Mouse (Mus musculus) lung, postnatal 0 days (tissue): ENCODE data around the gene Aurkb. TPM values are rescaled to one million over a fixed set of nuclear protein-coding genes. Genes with fewer than 3 reads are reported as not detected.

ENCODE experiments used
- ATAC-seq: fragments of 200-750 bp; cut with Nextera tagmentation; 2 replicates; pipeline ENCODE4 v1.8.0; 2017; ENCODE audit warnings: moderate library complexity
- DNase-seq: peaks from one replicate; pipeline ENCODE4 v3.0.0-alpha.2; 2016; ENCODE audit warnings: low spot score
- H3K27ac ChIP-seq: fragments of 300-500 bp; sonication (generic); 2 replicates; pipeline ENCODE4 v1.5.1; 2014; ENCODE audit warnings: antibody characterized with exemption, mild to moderate bottlenecking, low read length, mixed read lengths
- H3K27me3 ChIP-seq: fragments of 300-500 bp; sonication (generic); replicated peaks from 2 replicates; pipeline ENCODE4 v1.6.1; 2014; ENCODE audit warnings: low read length, mixed read lengths; ENCODE audit not compliant: insufficient read depth
- H3K36me3 ChIP-seq: fragments of 300-500 bp; sonication (generic); 2 replicates; pipeline ENCODE4 v1.6.1; 2014; ENCODE audit warnings: low read length, mixed read lengths; ENCODE audit not compliant: insufficient read depth
- H3K4me1 ChIP-seq: fragments of 300-500 bp; sonication (generic); 2 replicates; pipeline ENCODE4 v1.6.1; 2014; ENCODE audit warnings: antibody characterized with exemption, low read depth, low read length, mixed read lengths; ENCODE audit not compliant: insufficient read depth
- H3K4me2 ChIP-seq: fragments of 300-500 bp; sonication (generic); replicated peaks from 2 replicates; pipeline ENCODE4 v1.6.1; 2014; ENCODE audit warnings: low read depth, mild to moderate bottlenecking, low read length, moderate library complexity, mixed read lengths
- H3K4me3 ChIP-seq: fragments of 300-500 bp; sonication (generic); 2 replicates; pipeline ENCODE4 v1.5.1; 2014; ENCODE audit warnings: low read depth, low read length
- H3K9ac ChIP-seq: fragments of 300-500 bp; sonication (generic); replicated peaks from 2 replicates; pipeline ENCODE4 v1.6.1; 2014; ENCODE audit warnings: low read depth, mild to moderate bottlenecking
- H3K9me3 ChIP-seq: fragments of 300-500 bp; sonication (generic); 2 replicates; pipeline ENCODE4 v1.6.1; 2016; ENCODE audit warnings: low read length, mixed read lengths
- CTCF ChIP-seq: IDR thresholded peaks from 2 replicates; pipeline ENCODE4 v1.5.1; 2016; ENCODE audit warnings: antibody characterized with exemption, mild to moderate bottlenecking
- EP300 ChIP-seq: IDR thresholded peaks from 2 replicates; pipeline ENCODE4 v1.6.1; 2016; ENCODE audit warnings: antibody characterized with exemption, mild to moderate bottlenecking, control low read depth
- WGBS: fragments of 180-500 bp; shearing (Covaris S2); extraction: QIAGEN DNeasy Blood & Tissue Kit; methylation state at CpG from one replicate; pipeline ENCODE4 v1.1.7; 2014; 5-methylcytosine and 5-hydroxymethylcytosine counted together
- polyA plus RNA-seq: library from polyadenylated mRNA; unstranded; fragments of >200 nt; fragmentation: Nextera tagmentation; extraction: Ambion mirVana; gene quantifications from 2 replicates; pipeline ENCODE4 v1.2.1, GENCODE M21; 2015

Gene Aurkb
- polyA plus RNA-seq, 1 experiment from 2014 or later, result 6.5 TPM

DNA sequence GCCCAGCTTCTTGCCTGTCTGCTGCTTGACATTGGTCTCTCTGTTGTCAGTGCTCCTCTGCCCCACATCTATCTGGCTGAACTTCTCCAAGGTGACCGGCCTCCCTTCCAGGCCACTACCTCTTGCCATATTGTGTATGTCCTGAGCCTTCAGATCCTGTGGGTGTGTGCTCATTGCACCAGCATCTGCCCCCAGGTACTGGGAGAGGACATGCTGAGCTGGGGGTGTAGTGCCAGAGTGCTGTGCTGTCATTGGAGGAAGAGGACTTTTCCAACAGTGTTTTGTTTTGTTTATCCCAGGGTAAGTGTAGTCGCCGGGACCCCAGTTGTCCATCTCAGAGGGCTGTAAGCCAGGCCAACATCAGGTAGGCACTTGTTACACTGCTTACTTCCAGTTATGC is 10.9 kb upstream of the Aurkb start:
- H3K9ac ChIP-seq, result no peak overlapping the region
- no peaks in the 10 kb centered on the region for H3K9me3 ChIP-seq
- WGBS, result 90% methylated on average over 3 of the region's 3 CpGs
- no peak overlapping the region for H3K4me2 ChIP-seq
- H3K4me3 ChIP-seq, result no peak overlapping the region
- no peak overlapping the region for H3K27ac ChIP-seq
- no peaks in the 10 kb centered on the region for H3K27me3 ChIP-seq
- peaks cover 8% of the 10 kb centered on the region; the same call in 1 of the 2 replicates for H3K36me3 ChIP-seq
- no peak for DNase-seq
- H3K4me1 ChIP-seq, result peaks cover 6% of the 10 kb centered on the region
- no peak for ATAC-seq
- TF ChIP-seq EP300, result no peak
- TF ChIP-seq CTCF, result no peak

DNA sequence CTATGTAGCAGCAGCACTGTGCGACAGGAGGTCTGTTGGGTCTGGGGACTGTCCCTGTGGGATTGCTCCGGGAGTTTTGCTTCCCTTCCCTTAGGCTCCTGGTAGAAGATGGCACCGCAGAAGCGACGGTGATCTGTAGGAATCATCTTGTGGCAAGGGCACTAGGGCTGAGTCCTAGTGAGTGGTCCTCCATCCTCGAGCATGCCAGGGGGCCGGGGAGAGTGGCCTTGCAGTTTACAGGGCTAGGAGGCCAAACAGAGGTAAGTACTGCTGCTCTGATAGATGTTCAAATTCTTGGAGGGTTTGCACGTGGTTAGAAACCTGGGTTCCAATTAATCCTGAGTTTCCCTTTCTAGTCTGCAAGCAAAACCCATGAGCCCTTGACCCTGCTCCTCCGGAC is 10.0 kb upstream of the Aurkb start:
- no peak overlapping the region for H3K9ac ChIP-seq
- no peak overlapping the region for H3K4me3 ChIP-seq
- ATAC-seq (no peak), DNase-seq (no peak)
- TF ChIP-seq CTCF (no peak), EP300 (no peak)
- H3K36me3 ChIP-seq, result peaks cover 8% of the 10 kb centered on the region; the same call in 1 of the 2 replicates
- peak overlapping the region; percentile 29; the same call in 1 of the 2 replicates for H3K4me2 ChIP-seq
- no peaks in the 10 kb centered on the region for H3K9me3 ChIP-seq
- peaks cover 6% of the 10 kb centered on the region for H3K4me1 ChIP-seq
- 86% methylated on average over 9 of the region's 9 CpGs for WGBS
- no peaks in the 10 kb centered on the region for H3K27me3 ChIP-seq
- H3K27ac ChIP-seq, result no peak overlapping the region

DNA sequence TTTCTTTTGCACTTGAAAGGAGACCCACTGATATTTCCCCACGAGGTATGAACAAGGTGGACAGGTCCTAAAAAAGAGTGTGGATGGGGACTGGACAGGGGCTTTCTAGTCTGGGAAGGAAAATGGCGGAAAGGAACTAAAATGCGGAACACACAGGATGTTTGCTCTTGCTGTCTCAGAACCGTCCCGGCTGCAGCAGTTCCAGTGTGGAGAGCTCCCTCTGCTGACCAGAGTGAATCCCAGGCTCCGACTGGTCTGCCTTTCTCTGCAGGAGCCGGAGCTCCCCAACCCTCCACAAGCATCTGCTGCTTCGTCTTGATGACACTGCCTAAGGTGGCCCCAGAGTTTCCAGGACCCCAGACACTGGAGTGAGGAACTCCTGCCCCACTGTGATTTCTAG is 9.6 kb upstream of the Aurkb start:
- Histone ChIP-seq H3K4me3 (no peak overlapping the region), H3K27ac (no peak overlapping the region), H3K27me3 (no peaks in the 10 kb centered on the region), H3K36me3 (peaks cover 8% of the 10 kb centered on the region; the same call in 1 of the 2 replicates), H3K9ac (no peak overlapping the region), H3K9me3 (no peaks in the 10 kb centered on the region), H3K4me2 (peak overlapping the region; percentile 29), H3K4me1 (peaks cover 6% of the 10 kb centered on the region)
- TF ChIP-seq CTCF, result peak; percentile 86
- TF ChIP-seq EP300, result peak; percentile 37; the same call in 1 of the 2 replicates
- WGBS, result 7% methylated on average over 8 of the region's 8 CpGs
- peak; percentile 43 for ATAC-seq
- peak; percentile 95 for DNase-seq

DNA sequence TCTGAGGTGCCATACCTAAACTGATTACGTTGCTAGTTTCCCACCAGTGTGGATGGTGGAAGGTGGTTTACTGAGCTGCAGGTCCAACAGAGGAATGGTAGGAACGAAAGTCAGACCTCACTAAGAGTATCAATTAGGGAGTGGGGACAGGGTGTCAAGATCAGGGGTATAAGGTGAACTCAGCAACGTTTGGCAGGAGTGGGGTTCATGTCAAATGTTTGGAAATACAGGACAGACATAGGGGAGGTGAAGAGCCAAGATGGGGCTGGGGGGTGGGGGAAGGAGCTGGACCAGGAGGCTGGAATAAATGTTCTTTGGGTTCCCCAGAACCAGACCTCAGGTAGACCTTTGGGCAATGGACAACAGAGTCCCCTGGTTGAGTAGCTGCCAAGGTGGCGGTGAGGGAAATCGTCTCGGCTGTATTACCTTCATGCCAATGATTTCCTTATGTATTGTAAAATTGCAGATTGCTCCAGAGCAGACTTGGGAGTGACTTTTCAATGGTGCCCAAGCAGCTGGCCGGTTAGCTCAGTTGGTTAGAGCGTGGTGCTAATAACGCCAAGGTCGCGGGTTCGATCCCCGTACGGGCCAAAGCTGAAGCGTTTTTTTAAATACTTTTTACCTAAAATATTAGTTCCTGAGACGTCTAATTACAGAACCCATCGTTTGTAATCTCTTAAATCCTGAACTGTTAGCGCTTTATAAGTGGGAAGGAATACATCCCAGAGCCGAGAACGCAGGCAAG is 8.8 kb upstream of the Aurkb start:
- peak; percentile 82 for DNase-seq
- Histone ChIP-seq H3K27ac (peak overlapping the region; percentile 73; the same call in 1 of the 2 replicates), H3K36me3 (0 out of 2 replicates have a peak, but pooled peaks cover 8% of the 10 kb centered on the region), H3K27me3 (no peaks in the 10 kb centered on the region), H3K9ac (peak overlapping the region; percentile 58), H3K4me1 (peaks cover 6% of the 10 kb centered on the region), H3K4me3 (peak overlapping the region; percentile 67), H3K4me2 (peak overlapping the region; percentile 65), H3K9me3 (no peaks in the 10 kb centered on the region)
- ATAC-seq, result 0 out of 2 replicates have a peak, but pooled peaks have one; percentile 11
- TF ChIP-seq CTCF (no peak), EP300 (no peak)
- WGBS, result 8% methylated on average over 20 of the region's 20 CpGs

DNA sequence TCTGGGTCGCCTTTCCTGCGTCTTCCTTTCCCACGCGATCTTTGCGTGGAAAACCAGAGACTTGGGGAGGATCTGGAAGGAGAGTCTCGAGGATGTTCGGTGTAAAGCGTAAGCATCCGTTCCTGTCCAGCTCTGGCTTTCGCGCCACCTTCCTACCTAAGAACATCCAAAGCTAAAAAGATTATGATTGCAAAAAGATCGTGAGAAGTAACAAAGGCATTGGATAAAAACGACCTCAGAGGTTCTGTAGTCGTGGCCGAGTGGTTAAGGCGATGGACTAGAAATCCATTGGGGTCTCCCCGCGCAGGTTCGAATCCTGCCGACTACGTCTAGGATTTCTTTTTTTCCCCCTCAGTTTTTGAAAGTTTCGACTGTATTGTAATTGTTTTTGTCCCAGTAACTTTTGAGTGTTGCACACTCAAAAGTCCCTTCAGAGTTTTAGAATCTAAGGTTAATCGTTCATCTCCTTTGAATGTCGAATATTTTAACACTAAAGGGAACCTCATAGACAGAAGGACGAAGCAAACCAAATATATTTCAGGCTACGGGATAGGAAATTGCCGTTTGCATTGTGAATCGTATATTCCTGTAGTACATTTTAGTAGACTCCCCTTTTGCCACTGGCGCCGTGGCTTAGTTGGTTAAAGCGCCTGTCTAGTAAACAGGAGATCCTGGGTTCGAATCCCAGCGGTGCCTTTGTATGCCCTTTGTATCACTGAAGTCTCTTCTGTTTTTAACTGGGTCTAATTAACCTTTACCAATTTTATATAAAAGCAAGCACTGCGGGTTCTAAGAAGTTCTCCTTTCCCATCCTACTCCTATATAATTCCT is 8.0 kb upstream of the Aurkb start:
- H3K27ac ChIP-seq, result peak overlapping the region; percentile 73
- peak overlapping the region; percentile 58 for H3K9ac ChIP-seq
- under 1% methylated on average over 34 of the region's 34 CpGs for WGBS
- H3K4me1 ChIP-seq, result peaks cover 6% of the 10 kb centered on the region
- TF ChIP-seq CTCF (no peak), EP300 (peak; percentile 63)
- peak overlapping the region; percentile 65 for H3K4me2 ChIP-seq
- peak overlapping the region; percentile 67 for H3K4me3 ChIP-seq
- no peaks in the 10 kb centered on the region for H3K27me3 ChIP-seq
- peak; percentile 30 for ATAC-seq
- 0 out of 2 replicates have a peak, but pooled peaks cover 8% of the 10 kb centered on the region for H3K36me3 ChIP-seq
- no peaks in the 10 kb centered on the region for H3K9me3 ChIP-seq
- DNase-seq, result peak; percentile 82

DNA sequence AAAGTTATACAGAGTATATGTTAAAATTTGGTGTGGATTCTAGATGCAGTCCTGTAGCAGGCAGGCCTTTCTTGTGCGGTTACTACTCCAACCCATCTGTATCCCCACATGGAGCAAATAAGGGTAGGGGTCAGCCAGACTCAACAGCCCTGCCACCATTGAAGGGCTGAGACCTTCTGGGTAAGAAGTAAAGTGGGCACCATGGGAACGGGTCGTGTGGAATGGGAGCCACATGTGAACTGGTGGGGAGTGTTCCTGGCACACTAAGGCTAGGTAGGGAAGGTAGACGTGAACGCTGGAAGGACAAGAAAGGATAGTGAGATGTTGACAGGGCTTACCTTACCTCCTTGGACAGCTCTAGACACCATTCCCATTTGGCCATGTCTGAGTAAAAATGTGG is 7.3 kb upstream of the Aurkb start:
- Histone ChIP-seq H3K9me3 (no peaks in the 10 kb centered on the region), H3K27me3 (no peaks in the 10 kb centered on the region), H3K4me3 (no peak overlapping the region), H3K4me1 (peaks cover 6% of the 10 kb centered on the region), H3K9ac (no peak overlapping the region), H3K36me3 (0 out of 2 replicates have a peak, but pooled peaks cover 8% of the 10 kb centered on the region), H3K4me2 (no peak overlapping the region), H3K27ac (no peak overlapping the region)
- whole genome bisulfite sequencing, result 70% methylated on average over 5 of the region's 5 CpGs
- no peak for TF ChIP-seq EP300
- no peak for TF ChIP-seq CTCF
- no peak for ATAC-seq
- DNase-seq, result no peak
